Mouse (Mus musculus): Measurements from ENCODE around the gene Slc38a2. TPM values are rescaled to one million over a fixed set of nuclear protein-coding genes. Genes with fewer than 3 reads are reported as not detected.

Slc38a2 gene
- total and polyA plus RNA-seq, 2 experiments from 2014 or later: 78.4 to 107 TPM

GRCm38 (mm10) chr15:96691381-96691780, 8.1 kb downstream of the Slc38a2 start:
- no peak for ATAC-seq
- DNase-seq: no peak
- Histone ChIP-seq H3K4me3 (ENCODE audit: low read depth, low read length) (no peak overlapping the region), H3K36me3 (ENCODE audit: insufficient read depth) (peaks cover 79% of the 10 kb centered on the region), H3K9me3 (ENCODE audit: low read length) (no peaks in the 10 kb centered on the region), H3K4me1 (ENCODE audit: insufficient read depth) (0 out of 2 replicates have a peak, but pooled peaks cover 8% of the 10 kb centered on the region), H3K4me2 (ENCODE audit: low read depth) (no peak overlapping the region), H3K9ac (no peak overlapping the region), H3K27me3 (ENCODE audit: insufficient read depth, low read length) (no peaks in the 10 kb centered on the region), H3K27ac (ENCODE audit: low read depth, low read length) (no peak overlapping the region)
- no peak for TF ChIP-seq CTCF (IDR thresholded peaks at IDR 0.05; ENCODE audit: low read depth)
- 88% methylated on average over 15 of the region's 15 CpGs for WGBS

GRCm38 (mm10) chr15:96690829-96691228, 8.7 kb downstream of the Slc38a2 start:
- Histone ChIP-seq H3K4me1 (ENCODE audit: insufficient read depth) (0 out of 2 replicates have a peak, but pooled peaks cover 5% of the 10 kb centered on the region), H3K36me3 (ENCODE audit: insufficient read depth) (peaks cover 78% of the 10 kb centered on the region), H3K27me3 (ENCODE audit: insufficient read depth, low read length) (no peaks in the 10 kb centered on the region), H3K9ac (no peak overlapping the region), H3K9me3 (ENCODE audit: low read length) (no peaks in the 10 kb centered on the region), H3K4me2 (ENCODE audit: low read depth) (no peak overlapping the region), H3K4me3 (ENCODE audit: low read depth, low read length) (no peak overlapping the region), H3K27ac (ENCODE audit: low read depth, low read length) (no peak overlapping the region)
- no peak for TF ChIP-seq CTCF (IDR thresholded peaks at IDR 0.05; ENCODE audit: low read depth)
- WGBS: 90% methylated on average over 13 of the region's 13 CpGs
- no peak for ATAC-seq
- DNase-seq: no peak

GRCm38 (mm10) chr15:96689919-96690318, 9.6 kb downstream of the Slc38a2 start:
- no peak for DNase-seq
- no peak overlapping the region for H3K4me2 ChIP-seq (ENCODE audit: low read depth)
- no peak overlapping the region for H3K27ac ChIP-seq (ENCODE audit: low read depth, low read length)
- peaks cover 69% of the 10 kb centered on the region for H3K36me3 ChIP-seq (ENCODE audit: insufficient read depth)
- whole genome bisulfite sequencing: 83% methylated on average over 9 of the region's 9 CpGs
- H3K27me3 ChIP-seq (ENCODE audit: insufficient read depth, low read length): no peaks in the 10 kb centered on the region
- H3K4me1 ChIP-seq (ENCODE audit: insufficient read depth): no peaks in the 10 kb centered on the region
- H3K9ac ChIP-seq: no peak overlapping the region
- TF ChIP-seq CTCF (IDR thresholded peaks at IDR 0.05; ENCODE audit: low read depth): no peak
- no peaks in the 10 kb centered on the region for H3K9me3 ChIP-seq (ENCODE audit: low read length)
- no peak overlapping the region for H3K4me3 ChIP-seq (ENCODE audit: low read depth, low read length)
- ATAC-seq: no peak

- DNase-seq (no peak), ATAC-seq (no peak)
- Histone ChIP-seq H3K4me1 (ENCODE audit: insufficient read depth) (no peaks in the 10 kb centered on the region), H3K27ac (ENCODE audit: low read depth, low read length) (no peak overlapping the region), H3K4me2 (ENCODE audit: low read depth) (no peak overlapping the region), H3K9ac (no peak overlapping the region), H3K4me3 (ENCODE audit: low read depth, low read length) (no peak overlapping the region), H3K27me3 (ENCODE audit: insufficient read depth, low read length) (no peaks in the 10 kb centered on the region), H3K36me3 (ENCODE audit: insufficient read depth) (peaks cover 59% of the 10 kb centered on the region), H3K9me3 (ENCODE audit: low read length) (no peaks in the 10 kb centered on the region)
- TF ChIP-seq CTCF (IDR thresholded peaks at IDR 0.05; ENCODE audit: low read depth): no peak
- 76% methylated on average over 12 of the region's 12 CpGs for WGBS
Observed at GRCm38 (mm10) chr15:96688784-96689318, 10.7 kb downstream of the Slc38a2 start.

GRCm38 (mm10) chr15:96688036-96688435, 11.5 kb downstream of the Slc38a2 start:
- DNase-seq (no peak), ATAC-seq (no peak)
- Histone ChIP-seq H3K4me1 (ENCODE audit: insufficient read depth) (no peaks in the 10 kb centered on the region), H3K9ac (no peak overlapping the region), H3K27me3 (ENCODE audit: insufficient read depth, low read length) (no peaks in the 10 kb centered on the region), H3K36me3 (ENCODE audit: insufficient read depth) (peaks cover 51% of the 10 kb centered on the region), H3K27ac (ENCODE audit: low read depth, low read length) (no peak overlapping the region), H3K4me2 (ENCODE audit: low read depth) (no peak overlapping the region), H3K4me3 (ENCODE audit: low read depth, low read length) (no peak overlapping the region), H3K9me3 (ENCODE audit: low read length) (no peaks in the 10 kb centered on the region)
- TF ChIP-seq CTCF (IDR thresholded peaks at IDR 0.05; ENCODE audit: low read depth): no peak
- WGBS: 66% methylated on average over 6 of the region's 6 CpGs

- Histone ChIP-seq H3K4me2 (ENCODE audit: low read depth) (no peak overlapping the region), H3K36me3 (ENCODE audit: insufficient read depth) (peaks cover 44% of the 10 kb centered on the region), H3K4me3 (ENCODE audit: low read depth, low read length) (no peak overlapping the region), H3K27ac (ENCODE audit: low read depth, low read length) (no peak overlapping the region), H3K9me3 (ENCODE audit: low read length) (no peaks in the 10 kb centered on the region), H3K4me1 (ENCODE audit: insufficient read depth) (no peaks in the 10 kb centered on the region), H3K27me3 (ENCODE audit: insufficient read depth, low read length) (no peaks in the 10 kb centered on the region), H3K9ac (no peak overlapping the region)
- DNase-seq (no peak), ATAC-seq (no peak)
- 58% methylated on average over 1 of the region's 1 CpGs for WGBS
- no peak for TF ChIP-seq CTCF (IDR thresholded peaks at IDR 0.05; ENCODE audit: low read depth)
Observed at GRCm38 (mm10) chr15:96687366-96687765, 12.2 kb downstream of the Slc38a2 start.

GRCm38 (mm10) chr15:96686201-96687159, 13.1 kb downstream of the Slc38a2 start:
- DNase-seq: no peak
- Histone ChIP-seq H3K27ac (ENCODE audit: low read depth, low read length) (no peak overlapping the region), H3K9ac (no peak overlapping the region), H3K36me3 (ENCODE audit: insufficient read depth) (peaks cover 36% of the 10 kb centered on the region), H3K4me2 (ENCODE audit: low read depth) (no peak overlapping the region), H3K9me3 (ENCODE audit: low read length) (no peaks in the 10 kb centered on the region), H3K27me3 (ENCODE audit: insufficient read depth, low read length) (no peaks in the 10 kb centered on the region), H3K4me1 (ENCODE audit: insufficient read depth) (no peaks in the 10 kb centered on the region), H3K4me3 (ENCODE audit: low read depth, low read length) (no peak overlapping the region)
- no peak for ATAC-seq
- no peak for TF ChIP-seq CTCF (IDR thresholded peaks at IDR 0.05; ENCODE audit: low read depth)
- WGBS: 86% methylated on average over 9 of the region's 9 CpGs
